Mouse (Mus musculus) cerebellum, adult 9-10 months (tissue): ENCODE data around the gene Taar8b.
"Not testable (repeated sequence)": the region's sequence is repeated elsewhere in the genome, so short reads cannot be mapped to it uniquely, and the experiment has no call there.

ENCODE experiments used
- DNase-seq: peaks from one replicate; pipeline ENCODE4 v3.0.0; 2022

The Taar8b gene

GRCm38 (mm10) chr10:24092194-24092593 lies at the start of gene Taar8b:
Gene Taar8b (minus strand): TSS chr10:24092294.
- no peak for DNase-seq

GRCm38 (mm10) chr10:24138623-24139261 lies 46.6 kb upstream of the Taar8b start:
- DNase-seq: no peak

GRCm38 (mm10) chr10:24134071-24134645 lies 42.1 kb upstream of the Taar8b start:
- no peak for DNase-seq

GRCm38 (mm10) chr10:24133132-24133531 lies 41.0 kb upstream of the Taar8b start:
- DNase-seq: no peak

GRCm38 (mm10) chr10:24132273-24132672 lies 40.2 kb upstream of the Taar8b start:
- no peak for DNase-seq

- peak; percentile 71 for DNase-seq
Observed at GRCm38 (mm10) chr10:24131451-24132262, 39.6 kb upstream of the Taar8b start.

- DNase-seq: peak; percentile 16
Observed at GRCm38 (mm10) chr10:24111116-24111778, 19.2 kb upstream of the Taar8b start.

- DNase-seq: not testable (repeated sequence)
Observed at GRCm38 (mm10) chr10:24109434-24109833, 17.3 kb upstream of the Taar8b start, which contains the start of gene Taar9. Gene Taar9 (minus strand): TSS chr10:24109534.

GRCm38 (mm10) chr10:24108236-24108635 lies 16.1 kb upstream of the Taar8b start:
- DNase-seq: no peak

GRCm38 (mm10) chr10:24107747-24108146 lies 15.7 kb upstream of the Taar8b start:
- DNase-seq: no peak

GRCm38 (mm10) chr10:24103299-24103698 lies 11.2 kb upstream of the Taar8b start:
- not testable (repeated sequence) for DNase-seq

GRCm38 (mm10) chr10:24101812-24102211 lies 9.7 kb upstream of the Taar8b start, which contains the start of gene Taar8c:
Gene Taar8c (minus strand): TSS chr10:24101912.
- DNase-seq: not testable (repeated sequence)

- DNase-seq: not testable (repeated sequence)
Observed at GRCm38 (mm10) chr10:24097010-24097409, 4.9 kb upstream of the Taar8b start.

GRCm38 (mm10) chr10:24087168-24087567 lies 4.9 kb downstream of the Taar8b start:
- no peak for DNase-seq

- DNase-seq: no peak
Observed at GRCm38 (mm10) chr10:24086555-24086954, 5.5 kb downstream of the Taar8b start.

- DNase-seq: no peak
Observed at GRCm38 (mm10) chr10:24085936-24086335, 6.2 kb downstream of the Taar8b start.

- peak; percentile 30 for DNase-seq
Observed at GRCm38 (mm10) chr10:24080166-24080565, 11.9 kb downstream of the Taar8b start.

GRCm38 (mm10) chr10:24076200-24076599 lies 15.9 kb downstream of the Taar8b start, which contains the start of gene Taar8a:
Gene Taar8a (plus strand): TSS chr10:24076500.
- DNase-seq: not testable (repeated sequence)

GRCm38 (mm10) chr10:24074751-24075150 lies 17.3 kb downstream of the Taar8b start:
- not testable (repeated sequence) for DNase-seq

- no peak for DNase-seq
Observed at GRCm38 (mm10) chr10:24058986-24059385, 33.1 kb downstream of the Taar8b start.

GRCm38 (mm10) chr10:24052039-24052438 lies 40.1 kb downstream of the Taar8b start:
- DNase-seq: no peak

GRCm38 (mm10) chr10:24049210-24049609 lies 42.9 kb downstream of the Taar8b start, which contains the start of gene Taar7f:
Gene Taar7f (plus strand): TSS chr10:24049510.
- DNase-seq: no peak
